Mouse (Mus musculus): ENCODE measurements at regions not wholly inside any gene's neighbourhood (a gene's known extent, or its start where the extent isn't known, plus 50 kb on each side); places are given as distances from the start of the nearest gene placed in this dataset.

DNA sequence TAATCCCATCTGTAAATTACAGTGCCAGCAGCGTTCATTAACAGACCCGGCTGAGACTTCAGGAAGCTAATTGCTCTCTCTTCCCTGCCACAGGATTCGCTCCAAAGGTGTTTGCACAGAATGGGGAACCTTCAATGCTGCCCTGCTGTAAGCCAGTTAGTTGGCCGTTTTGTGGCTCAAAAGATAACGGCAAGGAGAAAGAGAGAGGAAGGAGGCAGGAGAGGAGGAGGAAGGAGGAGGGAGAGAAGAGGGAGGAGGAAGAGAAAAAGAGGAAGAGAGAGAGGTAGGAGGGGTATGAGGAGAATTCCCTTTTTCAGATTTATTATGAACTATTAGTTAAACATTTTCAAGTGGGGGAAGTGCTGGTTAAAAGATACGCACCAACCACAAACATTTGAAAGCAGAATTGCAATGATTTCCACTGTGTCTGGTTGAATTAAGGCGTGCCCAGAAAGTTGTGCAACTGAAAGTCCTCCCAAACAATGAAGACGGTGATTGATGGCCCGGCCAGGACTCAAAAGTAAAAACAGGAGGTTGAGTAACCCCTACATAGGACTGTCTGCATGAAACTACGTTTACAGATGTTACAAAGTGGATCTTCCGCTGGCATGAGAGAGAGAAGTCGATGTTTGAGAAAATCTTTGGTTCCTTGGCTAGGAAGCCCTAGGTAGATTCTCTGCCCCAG, 273.6 kb downstream of the Mreg start:
- no peaks in the 10 kb centered on the region for H3K36me3 ChIP-seq (ENCODE audit: control insufficient read depth, insufficient read depth, low read length)
- ATAC-seq (ENCODE audit: insufficient read depth, low FRiP score), result no peak; the same call in 1 of the 2 replicates
- no peak overlapping the region for H3K4me3 ChIP-seq (replicated peaks; ENCODE audit: low read length)
- H3K4me1 ChIP-seq (ENCODE audit: control insufficient read depth, insufficient read depth, low read length), result peaks cover 9% of the 10 kb centered on the region; the same call in 1 of the 2 replicates
- no peaks in the 10 kb centered on the region for H3K9me3 ChIP-seq (replicated peaks; ENCODE audit: control insufficient read depth, low read length)
- H3K27me3 ChIP-seq (ENCODE audit: control insufficient read depth, insufficient read depth, low read length), result no peaks in the 10 kb centered on the region
- WGBS, result 24% methylated on average over 12 of the region's 12 CpGs
- H3K4me2 ChIP-seq (ENCODE audit: low read depth, low read length), result peak overlapping the region; percentile 36
- no peak overlapping the region for H3K27ac ChIP-seq (ENCODE audit: low read length)
- H3K9ac ChIP-seq (ENCODE audit: low read length), result no peak overlapping the region

DNA sequence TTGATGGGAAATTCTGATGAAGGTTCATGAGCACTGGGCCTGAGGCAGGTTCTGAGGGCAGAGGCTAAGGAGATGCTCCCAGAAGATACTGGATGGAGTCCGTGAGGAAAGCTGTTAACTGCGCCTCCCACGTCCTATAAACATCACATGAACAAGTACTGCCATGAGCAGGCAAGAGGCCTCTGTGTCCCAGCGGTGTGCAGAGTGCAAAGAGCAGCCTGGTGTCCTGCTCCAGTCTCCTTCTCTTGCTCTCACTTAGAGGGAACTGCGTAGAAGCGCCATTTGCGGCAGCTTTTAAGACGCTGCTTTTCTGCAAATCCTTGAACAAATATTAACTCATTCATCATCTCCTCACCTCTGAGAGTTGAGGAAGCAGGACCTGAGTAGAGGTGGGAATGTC, 274.2 kb downstream of the Mreg start:
- Histone ChIP-seq H3K9me3 (replicated peaks; ENCODE audit: control insufficient read depth, low read length) (no peaks in the 10 kb centered on the region), H3K4me1 (ENCODE audit: control insufficient read depth, insufficient read depth, low read length) (peaks cover 9% of the 10 kb centered on the region; the same call in 1 of the 2 replicates), H3K36me3 (ENCODE audit: control insufficient read depth, insufficient read depth, low read length) (no peaks in the 10 kb centered on the region), H3K27ac (ENCODE audit: low read length) (no peak overlapping the region), H3K9ac (ENCODE audit: low read length) (no peak overlapping the region), H3K27me3 (ENCODE audit: control insufficient read depth, insufficient read depth, low read length) (no peaks in the 10 kb centered on the region), H3K4me3 (replicated peaks; ENCODE audit: low read length) (no peak overlapping the region), H3K4me2 (ENCODE audit: low read depth, low read length) (peak overlapping the region; percentile 36)
- WGBS, result 29% methylated on average over 8 of the region's 8 CpGs
- no peak; the same call in 1 of the 2 replicates for ATAC-seq (ENCODE audit: insufficient read depth, low FRiP score)

- Histone ChIP-seq H3K27me3 (ENCODE audit: control insufficient read depth, insufficient read depth, low read length) (no peaks in the 10 kb centered on the region), H3K4me3 (replicated peaks; ENCODE audit: low read length) (no peak overlapping the region), H3K4me1 (ENCODE audit: control insufficient read depth, insufficient read depth, low read length) (peaks cover 9% of the 10 kb centered on the region; the same call in 1 of the 2 replicates), H3K9ac (ENCODE audit: low read length) (no peak overlapping the region), H3K9me3 (replicated peaks; ENCODE audit: control insufficient read depth, low read length) (no peaks in the 10 kb centered on the region), H3K36me3 (ENCODE audit: control insufficient read depth, insufficient read depth, low read length) (no peaks in the 10 kb centered on the region), H3K4me2 (ENCODE audit: low read depth, low read length) (no peak overlapping the region), H3K27ac (ENCODE audit: low read length) (no peak overlapping the region)
- ATAC-seq (ENCODE audit: insufficient read depth, low FRiP score), result no peak
- 50% methylated on average over 3 of the region's 3 CpGs for WGBS
These were observed 274.9 kb downstream of the Mreg start for GRCm38 (mm10) chr1:71937168-71937567.

GRCm38 (mm10) chr1:71936501-71937129, 275.5 kb downstream of the Mreg start:
- Histone ChIP-seq H3K4me1 (ENCODE audit: control insufficient read depth, insufficient read depth, low read length) (peaks cover 9% of the 10 kb centered on the region; the same call in 1 of the 2 replicates), H3K4me2 (ENCODE audit: low read depth, low read length) (no peak overlapping the region), H3K36me3 (ENCODE audit: control insufficient read depth, insufficient read depth, low read length) (no peaks in the 10 kb centered on the region), H3K27me3 (ENCODE audit: control insufficient read depth, insufficient read depth, low read length) (no peaks in the 10 kb centered on the region), H3K9me3 (replicated peaks; ENCODE audit: control insufficient read depth, low read length) (no peaks in the 10 kb centered on the region), H3K9ac (ENCODE audit: low read length) (no peak overlapping the region), H3K27ac (ENCODE audit: low read length) (no peak overlapping the region), H3K4me3 (replicated peaks; ENCODE audit: low read length) (no peak overlapping the region)
- no peak for ATAC-seq (ENCODE audit: insufficient read depth, low FRiP score)
- WGBS, result 37% methylated on average over 5 of the region's 5 CpGs

DNA sequence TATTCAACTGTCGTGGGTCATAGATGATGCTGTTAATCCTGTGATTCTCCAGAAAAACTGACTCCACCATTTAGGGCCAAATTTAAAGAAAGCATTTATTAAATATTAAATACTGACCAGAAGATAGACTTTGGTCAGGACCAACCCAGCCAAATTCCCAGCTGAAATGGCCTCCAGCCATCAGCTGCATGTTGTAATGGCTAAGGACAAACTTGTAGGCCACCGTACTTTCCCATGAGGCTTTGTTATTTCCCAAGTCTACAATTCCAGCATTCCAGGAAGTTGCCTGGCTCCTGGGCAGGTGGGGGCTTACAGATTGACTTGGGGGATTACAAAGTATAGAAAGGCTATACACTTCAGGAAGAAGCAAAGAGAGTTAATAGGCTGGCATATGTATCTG, 272.5 kb upstream of the Fn1 start:
- Histone ChIP-seq H3K4me1 (ENCODE audit: control insufficient read depth, insufficient read depth, low read length) (no peaks in the 10 kb centered on the region), H3K4me3 (replicated peaks; ENCODE audit: low read length) (no peak overlapping the region), H3K9ac (ENCODE audit: low read length) (no peak overlapping the region), H3K4me2 (ENCODE audit: low read depth, low read length) (no peak overlapping the region), H3K36me3 (ENCODE audit: control insufficient read depth, insufficient read depth, low read length) (no peaks in the 10 kb centered on the region), H3K9me3 (replicated peaks; ENCODE audit: control insufficient read depth, low read length) (no peaks in the 10 kb centered on the region), H3K27me3 (ENCODE audit: control insufficient read depth, insufficient read depth, low read length) (no peaks in the 10 kb centered on the region), H3K27ac (ENCODE audit: low read length) (no peak overlapping the region)
- WGBS, result 95% methylated on average over 2 of the region's 2 CpGs
- no peak for ATAC-seq (ENCODE audit: insufficient read depth, low FRiP score)

GRCm38 (mm10) chr1:71924884-71925283, 271.9 kb upstream of the Fn1 start:
- 79% methylated on average over 1 of the region's 1 CpGs for WGBS
- Histone ChIP-seq H3K36me3 (ENCODE audit: control insufficient read depth, insufficient read depth, low read length) (no peaks in the 10 kb centered on the region), H3K4me3 (replicated peaks; ENCODE audit: low read length) (no peak overlapping the region), H3K27me3 (ENCODE audit: control insufficient read depth, insufficient read depth, low read length) (no peaks in the 10 kb centered on the region), H3K4me2 (ENCODE audit: low read depth, low read length) (no peak overlapping the region), H3K9ac (ENCODE audit: low read length) (no peak overlapping the region), H3K9me3 (replicated peaks; ENCODE audit: control insufficient read depth, low read length) (no peaks in the 10 kb centered on the region), H3K27ac (ENCODE audit: low read length) (no peak overlapping the region), H3K4me1 (ENCODE audit: control insufficient read depth, insufficient read depth, low read length) (no peaks in the 10 kb centered on the region)
- ATAC-seq (ENCODE audit: insufficient read depth, low FRiP score), result no peak

DNA sequence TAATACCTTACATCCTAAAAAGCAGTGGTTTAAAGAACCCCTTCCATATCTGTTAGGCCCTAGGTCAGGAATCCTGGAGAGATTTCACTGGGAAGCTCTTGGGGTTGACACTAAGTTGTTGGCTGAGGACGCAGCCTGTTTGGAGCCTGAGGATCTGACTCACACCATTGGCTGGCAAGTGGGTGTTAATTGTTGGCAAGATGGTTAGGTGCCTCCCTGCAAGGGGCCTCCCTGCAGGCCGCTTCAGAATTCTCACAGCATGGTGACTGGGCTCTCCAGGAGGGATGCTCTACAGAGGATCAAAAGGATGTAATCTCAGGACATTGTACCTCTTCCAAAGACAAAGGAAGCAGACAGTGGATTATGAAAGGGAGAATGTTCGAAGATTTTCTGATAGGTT, 270.7 kb upstream of the Fn1 start:
- Histone ChIP-seq H3K9ac (ENCODE audit: low read length) (no peak overlapping the region), H3K4me2 (ENCODE audit: low read depth, low read length) (no peak overlapping the region), H3K4me1 (ENCODE audit: control insufficient read depth, insufficient read depth, low read length) (no peaks in the 10 kb centered on the region), H3K9me3 (replicated peaks; ENCODE audit: control insufficient read depth, low read length) (no peaks in the 10 kb centered on the region), H3K27me3 (ENCODE audit: control insufficient read depth, insufficient read depth, low read length) (no peaks in the 10 kb centered on the region), H3K36me3 (ENCODE audit: control insufficient read depth, insufficient read depth, low read length) (no peaks in the 10 kb centered on the region), H3K4me3 (replicated peaks; ENCODE audit: low read length) (no peak overlapping the region), H3K27ac (ENCODE audit: low read length) (no peak overlapping the region)
- 65% methylated on average over 3 of the region's 3 CpGs for WGBS
- no peak for ATAC-seq (ENCODE audit: insufficient read depth, low FRiP score)

GRCm38 (mm10) chr1:71921456-71921855, 268.5 kb upstream of the Fn1 start:
- no peaks in the 10 kb centered on the region for H3K36me3 ChIP-seq (ENCODE audit: control insufficient read depth, insufficient read depth, low read length)
- H3K4me3 ChIP-seq (replicated peaks; ENCODE audit: low read length), result no peak overlapping the region
- ATAC-seq (ENCODE audit: insufficient read depth, low FRiP score), result no peak
- H3K4me1 ChIP-seq (ENCODE audit: control insufficient read depth, insufficient read depth, low read length), result no peaks in the 10 kb centered on the region
- no peak overlapping the region for H3K27ac ChIP-seq (ENCODE audit: low read length)
- no peak overlapping the region for H3K9ac ChIP-seq (ENCODE audit: low read length)
- H3K4me2 ChIP-seq (ENCODE audit: low read depth, low read length), result no peak overlapping the region
- no peaks in the 10 kb centered on the region for H3K9me3 ChIP-seq (replicated peaks; ENCODE audit: control insufficient read depth, low read length)
- WGBS, result 68% methylated on average over 2 of the region's 2 CpGs
- no peaks in the 10 kb centered on the region for H3K27me3 ChIP-seq (ENCODE audit: control insufficient read depth, insufficient read depth, low read length)

GRCm38 (mm10) chr1:71919891-71920290, 266.9 kb upstream of the Fn1 start:
- ATAC-seq (ENCODE audit: insufficient read depth, low FRiP score), result no peak
- no peaks in the 10 kb centered on the region for H3K9me3 ChIP-seq (replicated peaks; ENCODE audit: control insufficient read depth, low read length)
- H3K4me1 ChIP-seq (ENCODE audit: control insufficient read depth, insufficient read depth, low read length), result no peaks in the 10 kb centered on the region
- H3K4me2 ChIP-seq (ENCODE audit: low read depth, low read length), result no peak overlapping the region
- 77% methylated on average over 2 of the region's 2 CpGs for WGBS
- H3K9ac ChIP-seq (ENCODE audit: low read length), result no peak overlapping the region
- H3K4me3 ChIP-seq (replicated peaks; ENCODE audit: low read length), result no peak overlapping the region
- no peaks in the 10 kb centered on the region for H3K36me3 ChIP-seq (ENCODE audit: control insufficient read depth, insufficient read depth, low read length)
- no peak overlapping the region for H3K27ac ChIP-seq (ENCODE audit: low read length)
- H3K27me3 ChIP-seq (ENCODE audit: control insufficient read depth, insufficient read depth, low read length), result no peaks in the 10 kb centered on the region

Data from stomach, embryonic 16.5 days (tissue).